Mouse (Mus musculus) kidney, adult 9 months (tissue): ENCODE measurements around the gene Arfgap3.
"Not testable (repeated sequence)": the region's sequence is repeated elsewhere in the genome, so short reads cannot be mapped to it uniquely, and the experiment has no call there.

Experiments
- DNase-seq: peaks from one replicate; pipeline ENCODE4 v3.0.0; 2022

Arfgap3 gene

GRCm38 (mm10) chr15:83349954-83350711 is at the start of gene Arfgap3:
Gene Arfgap3 (minus strand): TSS chr15:83350247.
- peak; percentile 96 for DNase-seq

GRCm38 (mm10) chr15:83392722-83393121 is 42.7 kb upstream of the Arfgap3 start:
- DNase-seq = no peak

DNA sequence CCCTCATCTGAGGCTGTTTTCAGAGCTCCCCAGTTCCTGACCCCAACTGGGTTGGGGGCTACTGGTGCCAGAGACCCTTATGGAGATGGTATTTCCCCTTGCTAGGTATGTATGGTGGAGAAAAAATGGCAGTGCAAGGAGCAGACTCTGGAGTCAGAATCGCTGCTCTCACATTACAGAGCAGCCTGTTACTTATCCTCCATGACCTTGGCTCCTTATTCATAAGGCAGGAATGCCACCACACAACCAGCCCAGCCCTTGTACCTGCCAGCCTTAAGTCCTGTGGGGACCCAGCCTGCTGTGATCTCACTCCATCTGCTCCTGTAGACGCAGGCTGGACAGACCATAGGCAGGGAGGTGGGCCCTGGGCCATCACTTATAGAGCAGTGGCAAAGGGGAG is 37.9 kb upstream of the Arfgap3 start:
- DNase-seq = no peak

GRCm38 (mm10) chr15:83383633-83384032 is 33.6 kb upstream of the Arfgap3 start:
- no peak for DNase-seq

GRCm38 (mm10) chr15:83383136-83383535 is 33.1 kb upstream of the Arfgap3 start:
- DNase-seq = no peak

DNA sequence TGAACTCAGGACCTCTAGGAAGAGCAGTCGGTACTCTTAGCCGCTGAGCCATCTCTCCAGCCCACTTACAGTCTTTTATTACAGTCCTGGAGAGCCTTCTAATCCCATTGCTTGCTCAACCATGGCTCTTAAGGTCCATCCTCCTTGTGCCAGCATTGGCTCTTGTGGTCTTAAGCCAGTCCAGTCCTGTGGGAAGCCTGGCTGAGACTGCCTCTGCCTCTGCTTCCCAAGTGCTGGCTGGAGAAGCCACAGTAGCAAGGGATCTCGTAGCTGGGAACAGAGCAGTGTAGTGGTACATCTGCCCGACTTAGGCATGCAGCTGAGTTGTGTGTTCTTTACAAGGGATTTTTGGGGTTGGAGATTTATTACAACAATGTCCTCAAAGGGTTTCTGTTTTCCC is 32.4 kb upstream of the Arfgap3 start:
- no peak for DNase-seq

DNA sequence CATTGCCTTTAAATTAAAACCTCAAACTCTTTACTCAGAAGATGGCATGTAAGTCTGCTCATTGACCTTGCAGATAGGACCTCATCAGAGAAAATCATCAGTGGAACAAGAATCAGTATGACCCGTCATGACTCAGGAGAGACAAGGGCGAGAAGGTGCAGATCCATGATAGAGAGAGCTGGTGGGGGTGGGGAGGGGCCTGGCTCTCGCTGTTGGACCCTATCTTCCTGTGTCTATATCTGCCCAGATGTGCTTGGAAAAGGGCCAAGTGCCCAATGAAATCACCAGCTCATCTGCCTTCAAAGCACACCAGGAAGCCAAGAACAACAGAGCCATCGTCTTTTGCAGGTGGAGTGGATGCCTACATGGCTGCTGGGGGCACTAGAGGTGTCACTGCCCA is 27.1 kb upstream of the Arfgap3 start:
- DNase-seq = no peak

- DNase-seq = peak; percentile 71
These were observed 25.1 kb upstream of the Arfgap3 start for GRCm38 (mm10) chr15:83375136-83375535.

GRCm38 (mm10) chr15:83374076-83374475 is 24.0 kb upstream of the Arfgap3 start:
- no peak for DNase-seq

DNA sequence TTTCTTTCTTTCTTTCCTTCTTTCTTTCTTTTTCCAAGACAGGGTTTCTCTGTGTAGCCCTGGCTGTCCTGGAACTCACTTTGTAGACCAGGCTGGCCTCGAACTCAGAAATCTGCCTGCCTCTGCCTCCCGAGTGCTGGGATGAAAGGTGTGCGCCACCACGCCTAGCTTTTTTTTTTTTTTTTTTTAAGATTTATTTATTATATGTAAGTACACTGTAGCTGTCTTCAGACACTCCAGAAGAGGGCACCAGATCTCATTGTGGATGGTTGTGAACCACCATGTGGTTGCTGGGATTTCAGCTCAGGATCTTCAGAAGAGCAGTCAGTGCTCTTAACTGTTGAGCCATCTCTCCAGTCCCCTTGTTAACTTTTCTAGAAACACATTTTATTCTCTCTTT is 18.7 kb upstream of the Arfgap3 start:
- not testable (repeated sequence) for DNase-seq

- DNase-seq = peak; percentile 62
These were observed 18.2 kb upstream of the Arfgap3 start for GRCm38 (mm10) chr15:83368261-83368660.

DNA sequence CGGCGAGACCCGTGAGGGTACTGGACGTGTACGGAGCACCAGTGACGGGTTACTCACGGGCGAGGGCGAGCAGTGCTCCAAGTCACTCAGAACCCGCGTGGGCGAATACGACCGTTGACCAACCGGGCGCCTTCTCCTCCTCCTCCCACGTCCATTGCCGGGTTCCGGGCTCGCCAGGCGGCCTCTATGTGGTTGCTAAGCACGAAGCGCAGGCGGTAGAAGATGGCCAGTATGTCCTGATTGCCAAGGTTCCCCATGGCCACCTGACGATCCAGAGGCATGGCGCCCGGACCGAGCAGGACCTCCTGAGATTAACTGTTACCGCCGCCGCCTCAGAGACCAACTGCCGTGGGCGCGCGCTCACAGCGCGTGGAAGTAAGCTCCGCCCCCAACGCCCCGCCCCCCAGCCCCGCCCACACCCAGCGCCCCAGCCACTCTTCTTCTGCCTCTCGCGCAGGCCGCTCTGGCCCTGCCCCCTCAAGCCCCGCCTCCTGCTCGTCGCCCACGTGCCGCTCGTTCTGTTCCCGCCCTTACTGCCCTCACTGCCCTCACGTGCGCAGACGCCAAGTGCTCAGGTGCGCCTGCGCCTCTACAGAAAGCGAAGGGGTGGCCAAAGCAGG is 17.0 kb upstream of the Arfgap3 start:
- DNase-seq = peak; percentile 92

- DNase-seq = no peak
These were observed 15.7 kb upstream of the Arfgap3 start for GRCm38 (mm10) chr15:83365697-83366096.

DNA sequence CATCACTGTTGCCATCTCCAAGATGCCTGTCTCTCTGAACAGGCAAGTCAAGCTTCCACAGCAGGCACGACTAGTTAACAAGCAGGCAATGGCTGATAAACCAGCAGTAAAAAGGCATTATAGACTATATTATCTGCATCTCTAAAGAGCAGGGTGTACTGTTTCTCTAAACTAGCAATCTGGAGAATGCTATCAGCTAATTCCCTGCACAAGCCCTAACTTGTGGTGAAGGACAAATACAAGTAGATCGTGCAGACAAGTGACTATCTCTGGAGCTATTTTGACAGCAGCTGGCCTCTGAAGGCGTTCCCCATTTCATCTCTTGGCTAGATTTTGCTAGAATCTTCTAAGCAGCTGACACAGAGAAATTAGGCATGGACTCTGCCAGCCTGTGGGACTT is 14.1 kb upstream of the Arfgap3 start:
- no peak for DNase-seq

GRCm38 (mm10) chr15:83362813-83363212 is 12.8 kb upstream of the Arfgap3 start:
- not testable (repeated sequence) for DNase-seq

DNA sequence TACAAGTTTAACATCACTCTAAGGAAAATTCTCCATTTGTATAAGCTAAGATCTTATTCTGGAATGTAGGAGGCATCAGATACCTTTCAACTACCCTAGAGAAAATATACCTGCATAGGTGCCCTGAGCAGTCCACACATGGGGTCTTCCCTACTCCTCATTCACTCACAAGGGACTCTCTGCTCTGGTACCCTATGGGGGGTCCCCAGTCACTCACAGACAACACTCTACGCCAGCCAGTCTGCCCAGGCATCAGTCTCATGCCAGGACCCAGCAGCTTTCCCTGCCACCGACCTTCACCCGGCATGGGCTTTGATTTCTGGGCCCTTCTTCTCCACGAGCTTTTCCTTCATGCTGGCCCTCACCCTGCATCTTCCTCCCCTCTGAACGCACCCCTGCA is 10.9 kb upstream of the Arfgap3 start:
- not testable (repeated sequence) for DNase-seq

DNA sequence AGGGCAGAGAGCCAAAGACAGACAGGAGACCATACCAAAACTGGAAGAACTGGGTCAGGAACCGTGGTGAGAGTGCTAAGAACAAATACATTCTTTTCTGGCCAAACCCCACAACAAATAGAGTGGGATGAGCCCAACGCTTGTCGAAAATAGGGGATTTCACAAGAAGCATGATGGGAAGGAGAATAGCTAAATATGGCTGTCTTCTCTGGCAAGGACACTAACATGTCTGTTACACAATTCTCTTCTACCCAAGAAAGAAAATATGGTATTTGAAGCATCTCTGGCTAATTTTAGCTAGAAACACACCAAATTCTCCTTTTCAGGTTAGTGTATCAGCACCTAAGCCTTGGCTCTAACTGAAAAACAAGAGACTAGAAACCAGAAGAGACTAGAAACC is 10.1 kb upstream of the Arfgap3 start:
- DNase-seq = no peak

DNA sequence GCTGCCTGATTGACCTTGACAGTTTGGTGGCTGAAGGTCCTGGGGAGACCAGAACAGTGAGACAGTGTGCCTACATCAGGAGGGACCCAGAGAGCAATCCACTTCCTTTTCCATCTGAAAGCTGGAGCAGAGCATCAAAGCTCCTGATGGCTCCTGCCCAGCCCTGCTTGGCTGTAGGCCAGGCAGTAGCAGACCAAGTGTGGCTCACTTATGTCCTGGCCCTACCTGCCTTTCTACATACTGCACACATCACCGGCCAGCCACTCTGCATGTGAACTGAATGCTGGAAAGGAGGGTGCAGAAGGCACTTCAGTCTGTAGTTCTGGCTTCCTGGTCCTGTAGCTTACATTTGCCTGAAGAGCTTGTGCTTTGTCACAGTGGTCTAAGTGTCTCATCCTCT is 8.4 kb upstream of the Arfgap3 start:
- DNase-seq = no peak

- peak; percentile 39 for DNase-seq
These were observed 1.5 kb upstream of the Arfgap3 start for GRCm38 (mm10) chr15:83351546-83351945.

DNA sequence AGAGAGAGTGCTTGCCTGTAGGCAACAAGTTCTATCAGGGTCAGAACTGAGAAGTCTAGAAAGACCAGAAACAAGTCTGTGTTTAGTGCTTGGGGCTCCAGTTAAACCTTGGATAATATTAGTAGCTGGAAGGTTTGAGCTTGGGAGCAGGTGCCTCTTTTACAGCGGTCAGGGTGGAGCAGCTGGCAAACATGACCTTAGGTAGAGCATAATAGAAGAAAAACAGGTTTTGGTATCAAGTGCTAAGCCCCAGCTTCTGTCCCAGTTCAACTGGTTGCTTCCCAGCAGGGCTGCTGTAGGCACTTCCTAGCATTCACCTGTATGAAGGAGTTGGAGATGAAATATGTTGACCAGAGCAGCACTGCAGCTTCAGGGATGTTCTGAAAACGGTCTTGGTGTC is 812 bp upstream of the Arfgap3 start:
- no peak for DNase-seq

DNA sequence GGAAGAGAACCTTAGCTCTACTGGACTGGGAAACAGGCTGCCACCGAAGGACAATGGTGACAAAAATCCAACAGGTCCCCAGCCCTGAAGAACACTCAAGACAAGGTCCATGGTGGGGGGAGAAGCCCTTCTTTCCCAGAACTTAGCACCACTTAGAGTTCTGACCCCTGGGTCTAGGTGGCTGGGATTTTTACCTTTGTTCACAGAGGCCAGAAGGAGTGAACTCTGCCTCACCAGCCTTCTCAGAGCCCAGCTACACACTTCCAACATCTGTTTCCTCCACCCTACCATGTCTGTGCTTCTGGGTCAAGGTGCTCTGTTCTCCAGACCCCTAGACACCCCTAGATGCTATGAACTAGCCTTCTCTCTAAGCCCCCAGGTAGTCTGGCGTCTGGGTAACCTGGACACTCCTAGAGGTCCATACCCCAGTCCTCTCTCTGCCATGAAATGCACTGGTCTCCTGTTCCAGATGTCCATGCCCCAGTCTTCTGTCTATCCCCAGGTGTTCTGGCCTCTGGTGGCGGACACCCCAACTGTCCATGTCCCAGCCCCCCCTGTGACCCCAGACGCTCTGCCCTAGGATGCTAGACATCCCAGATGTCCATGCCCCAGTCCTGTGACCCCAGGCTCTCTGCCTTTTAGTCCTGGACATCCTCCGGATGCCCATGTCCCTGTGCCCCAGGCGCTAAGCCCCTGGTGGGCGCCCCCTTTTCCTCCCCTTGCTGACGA is 658 bp downstream of the Arfgap3 start:
- peak; percentile 51 for DNase-seq

- DNase-seq = no peak
These were observed 1.3 kb downstream of the Arfgap3 start for GRCm38 (mm10) chr15:83348747-83349146.

GRCm38 (mm10) chr15:83345898-83346529 is 4.0 kb downstream of the Arfgap3 start:
- DNase-seq = no peak
